Mouse (Mus musculus) cerebellum, adult 8-10 months (tissue): ENCODE results near the gene Slc35f6.
A peak's percentile ranks its signal among the peaks of the same experiment; 100 is the strongest.
"Not testable (repeated sequence)": the region's sequence is repeated elsewhere in the genome, so short reads cannot be mapped to it uniquely, and the experiment has no call there.

Experiments
- DNase-seq: peaks from one replicate; pipeline ENCODE4 v3.0.0; 2022

Gene Slc35f6

DNA sequence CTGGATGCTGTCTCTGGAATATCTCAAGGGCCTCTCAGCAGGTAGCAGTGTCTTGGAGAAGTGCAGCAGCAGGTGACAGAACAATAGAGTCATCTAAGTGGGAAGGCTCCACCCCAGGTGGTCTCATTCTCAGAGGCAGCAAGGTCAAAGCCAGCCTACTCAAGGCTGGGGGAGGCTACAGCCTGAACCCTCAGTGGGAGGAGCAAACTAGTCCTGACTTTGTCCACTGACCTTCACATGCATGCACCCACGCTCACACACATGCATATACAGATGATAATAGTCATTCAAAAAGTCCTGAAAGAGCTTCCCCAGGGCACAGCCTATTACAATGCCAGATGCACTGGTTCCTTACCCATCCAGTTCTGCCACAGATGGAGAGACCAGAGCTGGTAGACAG lies 12.5 kb downstream of the Slc35f6 start:
- no peak for DNase-seq

DNA sequence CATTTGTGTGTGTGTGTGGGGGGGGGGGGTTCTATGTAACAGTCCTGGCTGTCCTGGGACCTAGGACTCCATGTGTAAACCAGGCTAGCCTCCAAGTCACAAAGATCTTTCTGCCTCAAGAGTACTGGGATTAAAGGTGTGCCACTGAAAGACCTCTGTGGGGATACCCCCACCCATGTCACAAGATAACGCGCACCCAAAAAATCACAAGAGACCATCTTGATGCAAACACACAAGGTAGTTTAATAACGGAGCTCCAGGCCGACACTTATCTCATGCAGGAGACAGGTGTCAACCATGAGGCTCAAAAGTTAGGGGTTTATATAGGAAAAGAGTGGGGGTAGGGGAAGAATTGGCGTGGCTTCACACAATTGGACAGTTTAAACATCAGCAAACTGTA lies 13.1 kb downstream of the Slc35f6 start:
- DNase-seq = no peak

DNA sequence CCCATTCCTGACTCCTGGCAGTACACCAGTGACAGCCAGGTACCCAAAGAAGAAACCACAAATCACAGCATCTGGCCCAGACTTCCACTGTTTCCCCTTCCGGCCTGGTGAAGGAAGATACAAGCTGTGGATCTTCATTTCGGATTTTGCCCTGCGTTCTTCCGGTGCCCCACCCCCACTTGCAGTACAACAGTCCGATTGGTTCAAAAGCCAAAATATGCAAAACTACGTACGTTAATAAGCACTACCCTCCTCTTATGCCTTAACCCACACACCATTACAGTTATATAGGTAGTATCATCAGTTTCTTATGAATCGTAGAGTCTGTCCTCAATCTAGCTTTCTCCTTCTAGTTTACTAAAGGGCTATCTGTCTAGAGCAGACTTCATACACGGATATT lies 17.6 kb downstream of the Slc35f6 start:
- no peak for DNase-seq

DNA sequence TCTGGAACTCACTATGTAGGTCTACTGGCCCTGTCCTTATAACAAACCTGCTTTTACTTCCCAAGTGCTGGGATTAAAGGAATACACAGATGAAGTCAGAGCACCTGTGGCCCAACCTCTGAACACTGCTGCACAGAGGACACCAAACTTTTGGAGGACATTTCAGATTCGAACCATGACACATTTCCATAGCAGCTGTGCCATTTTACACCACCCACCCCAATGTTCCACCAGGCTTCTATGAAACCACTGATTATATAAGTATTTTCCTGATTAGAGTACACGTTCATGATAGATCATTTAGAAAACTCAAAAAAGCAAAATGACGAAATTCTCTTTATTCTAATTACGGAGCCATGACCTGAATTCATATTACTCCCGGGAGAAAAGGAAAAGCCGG lies 18.2 kb downstream of the Slc35f6 start:
- DNase-seq = no peak

DNA sequence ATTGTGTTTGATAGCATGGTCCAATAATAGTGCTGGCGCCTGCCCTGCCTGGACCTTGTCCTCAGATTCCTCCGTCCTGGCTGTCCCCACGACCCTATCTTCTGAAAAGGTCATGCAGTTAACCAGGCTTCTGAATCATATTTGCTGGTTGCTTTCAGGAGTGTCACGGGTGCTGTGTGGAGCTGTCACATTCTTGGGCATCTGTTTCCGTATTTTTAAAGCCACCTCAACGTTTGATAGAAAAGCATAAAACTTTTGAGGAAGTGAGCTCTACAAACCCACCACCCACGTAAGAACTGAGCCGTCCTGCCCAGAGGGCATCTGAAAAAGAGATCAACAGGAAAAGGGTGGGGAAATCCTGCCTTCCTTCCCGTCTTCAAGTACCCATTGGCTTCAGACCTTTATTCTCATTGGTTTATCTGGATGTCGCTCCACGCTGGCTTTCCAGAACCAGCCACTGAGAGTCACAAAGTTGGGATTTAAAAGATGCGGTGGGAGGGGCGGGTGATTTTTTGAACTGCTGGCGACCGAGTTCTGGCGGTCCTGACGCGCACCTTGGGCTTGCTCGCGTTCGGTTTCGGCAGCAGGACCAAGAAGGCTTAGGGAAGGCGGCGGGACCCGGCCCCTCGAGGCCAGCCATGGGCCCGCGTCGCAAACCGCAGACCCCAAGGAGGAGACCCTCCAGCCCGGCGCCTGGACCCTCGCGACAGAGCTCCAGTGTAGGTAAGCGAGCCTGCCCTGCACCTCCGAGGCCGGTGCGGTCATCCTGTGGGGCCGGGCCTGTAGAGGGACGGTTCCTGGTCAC lies 18.9 kb downstream of the Slc35f6 start, which contains the start of gene Cenpa:
TSS of gene Cenpa (plus strand) at position 387 of the 805 bp plus-strand sequence.
- peak; percentile 88 for DNase-seq

DNA sequence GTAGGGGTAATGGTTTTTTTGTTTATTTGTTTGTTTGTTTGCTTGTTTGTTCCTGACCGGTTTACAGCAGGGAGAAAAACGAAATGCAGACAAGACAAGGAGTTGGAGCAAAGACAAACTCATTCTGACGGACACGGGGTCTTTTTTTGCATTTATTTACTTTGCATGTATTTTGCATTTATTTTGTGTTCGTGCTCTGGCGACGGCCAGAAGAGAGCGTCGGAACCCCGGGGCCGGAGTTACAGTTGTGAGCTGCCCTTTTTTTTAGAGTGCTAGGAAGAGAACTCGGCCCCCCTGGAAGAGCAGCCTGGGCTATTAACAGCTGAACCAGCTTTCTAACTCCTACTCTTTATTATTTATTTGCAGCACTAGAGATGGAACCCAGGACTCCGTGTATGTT lies 19.5 kb downstream of the Slc35f6 start:
- no peak for DNase-seq

DNA sequence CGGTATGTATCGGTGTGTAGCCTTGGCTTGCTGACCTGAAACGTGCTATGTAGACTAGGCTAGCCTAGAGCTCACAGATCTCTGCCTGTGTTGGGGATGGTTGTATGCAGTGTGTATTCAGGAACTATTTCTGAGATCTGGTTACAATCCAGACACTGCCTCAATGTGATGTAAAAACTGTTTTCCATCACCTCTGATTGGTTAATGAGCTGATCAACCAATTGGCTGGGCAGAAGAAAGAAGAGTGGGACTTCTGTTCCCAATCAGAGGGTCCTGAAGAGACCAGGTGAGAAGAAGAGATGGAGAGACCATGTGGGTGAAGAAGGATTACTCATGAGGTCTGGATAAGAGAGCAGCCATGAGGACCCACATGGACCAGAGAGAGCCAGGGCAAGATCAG lies 20.0 kb downstream of the Slc35f6 start:
- no peak for DNase-seq

DNA sequence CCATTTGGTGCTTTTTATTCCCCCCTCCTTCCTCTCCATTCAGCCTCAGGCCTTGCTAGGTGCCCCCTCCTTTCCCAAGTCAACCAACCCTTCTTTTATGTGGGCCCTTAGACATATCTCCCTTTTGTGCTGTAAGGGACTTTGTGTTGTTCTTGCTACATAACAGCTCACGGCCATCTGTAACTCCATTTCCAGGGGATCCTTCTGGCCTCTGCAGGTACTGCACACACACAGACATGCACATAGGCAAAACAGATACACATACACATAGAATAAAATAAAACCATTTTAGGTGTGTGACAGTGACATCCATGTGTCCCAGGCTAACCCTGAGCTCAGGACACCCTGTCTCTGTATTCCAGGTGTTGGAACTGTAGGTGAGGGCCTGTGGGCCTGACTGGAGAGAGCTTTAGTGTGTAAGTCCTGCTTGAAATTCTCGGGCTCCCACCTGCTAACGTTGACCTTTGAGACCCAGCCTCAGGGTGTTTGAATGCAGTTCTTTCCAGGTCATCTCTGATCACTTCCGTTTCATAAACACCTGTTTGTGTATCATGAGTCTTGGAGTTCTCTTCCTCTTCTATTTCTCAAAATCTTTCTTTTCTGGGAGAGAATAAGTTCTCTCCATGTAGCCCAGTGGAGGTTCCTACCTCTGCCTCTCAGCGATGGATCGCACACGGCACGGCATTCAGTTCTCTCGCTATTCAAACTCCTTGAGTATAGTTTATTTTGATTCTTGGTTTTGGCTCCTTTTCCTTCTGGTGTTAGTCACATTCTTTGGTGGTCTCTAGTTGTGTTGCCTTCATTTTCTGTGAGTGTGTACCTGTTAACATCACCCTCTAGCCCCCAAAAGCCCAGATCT lies 21.1 kb downstream of the Slc35f6 start:
- DNase-seq = no peak

DNA sequence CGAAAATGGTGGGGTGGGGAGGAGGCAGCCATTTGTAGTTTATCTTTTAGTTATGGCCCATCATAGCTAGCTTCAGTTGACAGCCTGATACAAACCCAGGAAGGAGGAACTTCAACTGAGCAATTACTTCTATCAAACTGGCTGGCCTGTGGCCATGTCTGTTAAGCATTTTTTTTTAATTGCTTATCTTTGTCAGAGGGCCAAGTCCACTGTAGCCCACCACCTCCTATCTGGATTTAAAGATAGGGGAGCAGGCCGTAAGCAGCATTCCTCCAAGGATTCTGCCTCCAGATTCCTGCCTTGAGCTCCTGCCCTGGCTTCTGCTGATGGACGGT lies 21.7 kb downstream of the Slc35f6 start:
- DNase-seq = no peak

DNA sequence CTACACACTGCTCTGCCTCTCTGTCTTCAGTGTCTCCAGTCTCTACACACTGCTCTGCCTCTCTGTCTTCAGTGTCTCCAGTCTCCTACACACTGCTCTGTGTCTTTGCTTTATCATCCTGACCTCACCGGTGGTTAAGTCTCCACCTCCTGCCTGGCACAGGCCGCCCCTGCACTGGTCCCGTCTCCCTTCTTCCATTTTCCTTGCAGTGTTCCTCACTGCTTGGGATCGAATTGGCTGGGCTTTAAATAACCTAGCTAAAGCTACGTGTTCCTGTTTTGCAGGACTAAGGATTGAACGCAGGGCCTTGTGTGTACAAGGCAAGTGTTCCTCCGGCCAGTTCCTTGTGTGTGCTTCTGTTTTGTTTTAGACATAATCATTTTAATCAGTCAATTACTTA lies 22.4 kb downstream of the Slc35f6 start:
- DNase-seq = no peak

DNA sequence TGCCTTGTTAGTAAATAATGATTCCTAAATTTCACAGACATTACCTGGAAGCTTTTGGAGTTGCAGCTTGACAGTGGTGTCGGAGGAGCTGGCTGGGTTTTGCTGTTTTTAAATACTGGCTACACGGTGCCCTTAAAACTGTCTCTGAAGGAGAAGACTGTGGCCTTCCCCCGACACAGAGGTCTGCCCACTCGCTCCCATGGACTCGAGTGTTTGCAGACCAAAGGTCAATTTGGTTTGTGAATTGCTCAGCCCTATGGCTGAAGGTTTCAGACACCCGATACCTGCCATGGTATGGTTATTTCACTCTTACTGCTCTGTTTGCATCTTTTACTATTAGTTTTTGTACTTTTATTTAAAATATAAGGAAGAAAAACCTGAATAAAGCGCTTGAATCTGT lies 26.3 kb downstream of the Slc35f6 start:
- no peak for DNase-seq

DNA sequence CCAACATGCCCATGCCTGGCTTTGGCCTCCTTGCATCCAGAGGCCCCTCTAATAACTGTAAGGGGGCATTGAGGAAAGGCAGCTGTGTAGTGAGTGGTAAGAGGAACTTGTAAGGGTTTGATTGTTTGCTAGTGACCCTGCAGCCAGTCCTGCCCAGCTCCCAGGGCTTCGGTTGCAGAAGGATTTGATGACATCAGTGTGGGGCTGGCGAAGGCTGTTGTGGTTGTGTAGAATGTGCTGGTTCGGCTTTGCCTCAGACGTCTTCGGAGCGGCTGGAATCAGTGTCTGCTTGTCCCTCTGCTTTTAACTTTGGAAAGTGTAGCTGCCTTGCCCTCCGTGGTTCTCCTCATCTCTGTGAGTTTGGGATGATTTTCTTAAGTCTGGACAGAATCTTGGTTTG lies 29.1 kb downstream of the Slc35f6 start:
- DNase-seq = no peak

DNA sequence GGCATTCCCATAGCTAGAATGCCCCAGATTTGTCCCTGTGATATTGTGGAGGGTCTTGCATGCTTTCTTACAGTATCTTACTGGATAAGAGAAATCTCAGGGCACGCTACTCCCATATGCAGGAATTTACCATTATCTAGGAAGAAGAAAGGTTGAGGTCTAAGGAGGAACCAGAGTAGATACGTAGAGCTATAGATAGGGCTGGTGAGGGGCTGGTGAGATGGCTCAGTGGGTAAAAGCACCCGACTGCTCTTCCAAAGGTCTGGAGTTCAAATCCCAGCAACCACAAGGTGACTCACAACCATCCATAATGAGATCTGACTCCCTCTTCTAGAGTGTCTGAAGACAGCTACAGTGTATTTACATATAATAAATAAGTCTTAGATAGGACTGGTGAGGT lies 30.3 kb downstream of the Slc35f6 start:
- not testable (repeated sequence) for DNase-seq

DNA sequence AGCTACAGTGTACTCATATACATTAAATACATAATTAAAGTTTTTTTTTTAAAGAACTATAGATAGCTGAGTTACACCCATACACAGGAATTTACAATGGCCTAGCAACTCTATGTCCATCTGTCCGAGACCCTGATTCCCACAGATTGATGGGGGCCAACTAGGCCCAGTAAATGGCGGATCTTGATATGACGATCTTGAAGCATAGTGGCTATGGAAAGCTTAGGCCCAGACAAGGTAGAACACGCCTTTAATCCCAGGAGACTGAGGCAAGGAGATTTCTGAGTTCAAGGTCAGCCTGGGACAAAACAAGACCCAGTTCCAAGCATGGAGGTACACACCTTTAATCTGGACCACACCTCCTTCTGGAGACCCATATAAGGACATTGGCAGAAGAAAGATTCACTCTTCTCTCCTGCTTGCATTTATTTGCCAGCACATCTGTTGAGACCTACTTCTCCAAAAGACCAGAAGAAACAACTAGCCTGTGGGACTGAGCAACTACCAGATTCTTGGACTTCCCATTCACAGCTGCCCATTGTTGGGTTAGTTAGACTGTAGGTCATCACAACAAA lies 31.1 kb downstream of the Slc35f6 start:
- no peak for DNase-seq

DNA sequence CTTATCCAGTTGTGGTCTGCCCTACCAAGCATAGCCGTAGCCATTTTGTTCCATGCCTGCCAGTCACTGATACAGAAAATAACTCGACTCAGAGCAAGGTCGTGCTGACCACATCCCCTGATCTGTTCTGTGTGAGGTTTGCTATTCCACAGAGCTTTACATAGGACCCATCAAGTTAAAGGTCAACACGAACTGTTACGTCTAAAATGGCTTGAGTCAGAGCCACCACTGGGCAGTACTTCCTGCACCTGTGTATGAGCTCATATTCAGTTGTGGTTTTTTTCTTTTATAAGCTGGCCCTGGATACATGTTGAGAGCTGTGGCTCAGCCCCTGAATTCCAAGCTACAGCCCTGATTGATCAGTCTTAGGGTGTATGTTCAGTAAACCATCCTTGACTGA lies 31.9 kb downstream of the Slc35f6 start:
- no peak for DNase-seq

DNA sequence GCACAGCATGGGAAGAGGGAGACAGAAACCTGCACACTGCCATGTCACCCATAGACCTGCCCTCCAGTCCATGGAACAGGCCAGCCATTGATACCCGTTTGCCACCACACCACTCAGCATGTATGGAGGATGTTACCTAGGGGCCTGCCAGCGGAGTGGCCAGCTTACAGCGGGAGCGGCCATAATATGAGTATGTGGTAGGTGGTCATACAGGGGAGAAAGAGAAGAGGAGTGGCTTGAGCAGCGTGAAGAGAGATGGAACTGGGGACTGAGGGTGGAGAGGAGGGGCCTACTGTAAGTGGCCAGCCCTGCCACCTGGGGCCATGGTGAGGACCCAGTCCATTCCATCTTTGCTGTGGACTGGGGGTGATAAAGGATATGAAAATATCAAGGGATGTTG lies 34.2 kb downstream of the Slc35f6 start:
- DNase-seq = no peak

DNA sequence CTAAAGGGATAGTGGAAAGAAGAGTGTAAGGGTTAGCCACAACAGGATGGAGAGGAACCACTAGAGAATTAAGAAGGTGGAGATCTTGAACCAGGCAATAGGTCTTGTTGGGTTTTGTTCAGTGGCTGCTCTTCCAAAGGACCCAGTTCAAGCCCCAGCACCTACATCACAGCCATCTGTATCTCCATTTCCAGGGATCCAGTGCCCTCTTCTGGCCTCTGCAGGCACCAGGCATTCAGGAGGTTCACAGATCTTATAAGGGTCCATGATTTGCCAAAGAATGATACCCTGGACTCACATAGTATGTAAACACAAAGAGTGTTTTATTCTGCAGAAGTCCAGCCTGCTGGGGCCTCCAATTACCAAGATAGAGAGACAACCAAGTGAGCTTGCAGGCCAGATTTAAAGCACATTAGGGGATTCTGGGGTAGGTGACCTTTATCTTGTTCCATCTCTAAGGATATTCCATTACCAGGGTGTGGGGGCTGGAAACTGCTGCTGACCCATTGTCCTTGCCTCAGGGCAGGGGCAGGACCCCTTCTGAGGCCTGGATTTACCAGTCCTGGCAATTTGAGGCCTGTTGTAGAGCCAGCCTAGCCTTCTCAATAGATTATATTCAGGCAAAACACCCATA lies 35.4 kb downstream of the Slc35f6 start:
- no peak for DNase-seq

DNA sequence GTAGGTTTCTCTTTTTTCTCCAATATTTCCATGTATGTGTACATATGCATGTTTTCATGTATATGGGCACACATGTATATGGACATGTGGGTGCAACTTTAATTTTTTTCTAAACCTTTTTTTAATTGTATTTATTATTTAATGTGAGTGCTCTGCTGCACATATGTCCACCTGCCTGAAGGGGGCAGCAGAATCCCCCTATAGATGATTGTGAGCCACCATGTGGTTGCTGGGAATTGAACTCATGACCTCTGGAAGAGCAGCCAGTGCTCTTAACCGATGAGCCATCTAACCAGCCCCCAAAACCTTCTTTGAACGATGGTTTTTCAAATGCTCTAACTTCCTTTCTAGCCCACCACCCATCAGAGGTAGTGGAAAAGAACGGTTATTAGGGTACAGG lies 36.3 kb downstream of the Slc35f6 start:
- DNase-seq = no peak

DNA sequence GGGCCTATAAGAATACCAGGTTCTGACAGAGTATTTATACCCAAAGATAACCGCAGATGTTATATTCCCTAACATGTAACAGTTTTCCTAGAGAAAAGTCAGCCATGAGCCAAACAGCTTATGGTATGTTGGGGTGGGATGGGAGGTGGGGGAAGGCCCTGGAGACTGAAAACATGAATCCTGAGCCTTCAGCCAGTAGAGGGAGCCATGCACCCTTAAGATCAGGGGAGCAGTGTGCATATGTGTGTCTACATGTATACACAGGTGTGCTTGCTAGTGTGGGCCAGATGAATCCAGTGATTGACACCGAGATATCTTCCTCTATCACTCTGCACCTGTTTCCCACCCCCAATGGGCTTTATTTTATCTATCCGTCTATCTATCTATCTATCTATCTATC lies 39.0 kb downstream of the Slc35f6 start:
- no peak for DNase-seq

DNA sequence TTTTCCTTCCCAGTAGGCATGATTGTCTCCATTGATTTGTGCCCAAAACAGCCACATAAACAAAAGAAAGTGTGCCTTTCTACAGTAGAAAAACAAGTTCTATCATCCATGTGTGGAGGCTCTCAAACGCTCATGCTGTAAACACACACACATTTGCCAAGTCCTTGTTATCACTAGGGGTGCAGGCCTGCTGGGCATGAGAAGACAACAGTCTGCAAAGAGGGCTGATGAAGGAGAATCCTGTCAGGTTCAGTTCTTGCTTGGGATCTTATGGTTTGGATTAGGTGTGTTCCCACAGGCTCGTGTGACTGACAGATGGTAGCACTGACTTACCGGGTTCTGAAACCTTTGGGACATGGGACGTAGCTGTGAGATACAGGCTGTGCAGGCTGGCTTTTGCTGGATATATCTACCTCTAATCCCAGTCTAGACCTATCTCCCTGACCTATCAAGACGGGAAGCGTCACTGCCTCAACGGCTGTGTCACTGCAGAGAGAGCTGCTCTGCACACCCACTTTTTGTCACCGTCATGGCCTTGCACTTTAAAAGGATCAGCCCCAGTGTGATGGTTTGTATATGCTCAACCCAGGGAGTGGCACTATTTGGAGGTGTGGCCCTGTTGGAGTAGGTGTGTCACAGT lies 52.7 kb downstream of the Slc35f6 start:
- DNase-seq = no peak

DNA sequence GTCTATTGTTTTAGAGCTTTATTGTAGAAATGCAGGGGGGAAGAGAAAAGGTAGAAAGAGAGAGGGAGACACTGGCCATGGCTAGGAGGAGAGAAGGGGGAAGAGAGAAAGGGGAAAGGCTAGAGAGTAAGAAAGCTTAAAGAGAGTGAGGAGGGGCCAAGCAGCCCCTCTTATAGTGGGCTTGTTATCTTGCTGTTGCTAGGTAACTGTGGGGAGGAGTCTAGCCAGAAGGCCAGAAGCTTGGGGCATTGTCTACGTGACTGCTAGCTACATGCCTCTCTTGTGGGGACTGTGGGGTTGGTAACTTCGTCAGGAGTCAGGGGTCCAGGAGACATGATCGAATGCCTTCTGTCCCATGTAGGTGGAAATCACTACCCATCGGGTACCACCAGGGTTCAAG lies 53.6 kb downstream of the Slc35f6 start:
- DNase-seq = not testable (repeated sequence)

DNA sequence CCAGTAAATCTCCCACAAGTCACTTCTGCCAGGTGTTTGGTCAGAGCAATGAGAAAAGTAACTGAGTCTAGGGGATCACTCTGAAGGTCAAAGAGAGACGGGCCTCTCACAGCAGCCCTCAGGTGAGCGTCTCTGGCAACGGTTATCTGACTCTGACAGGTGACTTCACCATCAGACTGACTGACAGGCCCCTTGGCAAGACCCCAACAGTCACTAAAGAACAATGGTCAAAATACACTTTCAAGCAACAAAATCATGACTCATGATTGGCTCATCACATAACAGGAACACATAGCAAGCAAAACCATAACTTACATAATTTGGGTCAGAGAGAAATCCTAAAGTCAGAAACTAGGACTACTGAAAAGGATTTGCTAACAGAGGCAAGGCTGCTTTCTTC lies 54.1 kb downstream of the Slc35f6 start:
- no peak for DNase-seq
